Mouse (Mus musculus) neural tube, embryonic 10.5 days (tissue): Measurements from ENCODE around the gene Apba1.
A peak's percentile ranks its signal among the peaks of the same experiment; 100 is the strongest.

Experiments
- DNase-seq: peaks from one replicate; pipeline ENCODE4 v3.0.0-alpha.2; 2017; ENCODE audit warnings: low spot score; ENCODE audit errors: extremely low spot score

The Apba1 gene

DNA sequence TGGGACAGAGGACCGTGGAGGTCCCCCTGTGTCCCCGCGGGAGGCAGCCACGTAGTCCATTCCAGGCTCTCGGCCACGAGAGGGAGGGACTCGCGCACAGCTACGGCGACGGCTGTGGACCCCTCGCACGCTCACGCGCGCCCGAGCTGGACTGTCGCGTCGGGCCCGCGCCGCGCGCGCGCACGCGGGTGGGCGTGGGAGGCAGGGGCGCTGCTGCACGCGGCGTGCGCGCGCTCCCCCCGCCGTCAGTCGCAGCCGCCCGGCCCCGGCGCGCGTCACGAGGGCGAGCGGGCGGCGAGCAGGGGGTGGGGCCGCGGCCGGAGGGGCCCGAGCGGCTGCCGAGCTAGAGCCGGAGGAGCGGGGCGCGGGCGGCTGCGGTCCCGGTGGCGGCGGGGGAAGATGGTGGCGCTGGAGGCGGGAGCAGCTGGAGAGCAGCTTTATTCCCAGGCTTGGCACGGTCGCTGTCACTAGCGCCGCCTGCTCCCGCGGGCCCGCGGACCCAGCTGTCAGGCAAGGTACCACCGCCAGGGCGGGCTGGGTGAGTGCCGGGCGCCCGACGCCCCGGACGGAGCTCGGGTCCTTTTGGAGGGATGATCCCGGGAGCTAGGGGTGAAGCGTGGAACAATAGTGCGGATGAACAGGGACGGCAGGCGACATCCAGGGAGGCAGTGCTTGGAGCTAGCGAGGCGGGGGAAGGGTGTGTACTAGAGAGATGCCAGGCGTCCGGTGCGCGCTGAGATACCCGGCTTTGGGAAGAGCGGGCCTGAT lies at the start of gene Apba1:
Gene Apba1 (plus strand): TSS at position 334 of the 768 bp plus-strand sequence.
- peak; percentile 76 for DNase-seq

GRCm38 (mm10) chr19:23746506-23746905 lies 12.2 kb upstream of the Apba1 start:
- DNase-seq = no peak

DNA sequence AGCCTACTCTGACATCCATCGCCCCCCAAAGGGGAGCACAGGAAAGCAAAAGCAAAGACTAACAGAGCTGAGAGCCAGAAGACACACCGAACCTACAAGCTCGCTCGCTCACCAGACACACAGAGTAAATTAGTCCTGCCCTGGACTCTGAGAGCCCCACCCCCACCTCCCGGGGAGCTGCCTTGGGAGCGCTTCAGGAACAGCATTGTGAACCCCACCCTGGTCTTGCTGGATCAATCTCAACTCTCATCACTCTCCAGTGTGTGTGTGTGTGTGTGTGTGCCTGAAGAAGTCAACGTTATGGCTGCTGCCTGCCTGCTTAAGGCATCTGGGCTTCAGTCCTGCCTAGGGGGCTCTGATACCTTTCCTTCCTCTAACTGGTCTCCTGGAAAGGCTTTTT lies 1.7 kb upstream of the Apba1 start:
- no peak for DNase-seq

GRCm38 (mm10) chr19:23757961-23758553 lies 630 bp upstream of the Apba1 start:
- DNase-seq = peak; percentile 99

- DNase-seq = no peak
Observed at GRCm38 (mm10) chr19:23759322-23759945, 747 bp downstream of the Apba1 start.

DNA sequence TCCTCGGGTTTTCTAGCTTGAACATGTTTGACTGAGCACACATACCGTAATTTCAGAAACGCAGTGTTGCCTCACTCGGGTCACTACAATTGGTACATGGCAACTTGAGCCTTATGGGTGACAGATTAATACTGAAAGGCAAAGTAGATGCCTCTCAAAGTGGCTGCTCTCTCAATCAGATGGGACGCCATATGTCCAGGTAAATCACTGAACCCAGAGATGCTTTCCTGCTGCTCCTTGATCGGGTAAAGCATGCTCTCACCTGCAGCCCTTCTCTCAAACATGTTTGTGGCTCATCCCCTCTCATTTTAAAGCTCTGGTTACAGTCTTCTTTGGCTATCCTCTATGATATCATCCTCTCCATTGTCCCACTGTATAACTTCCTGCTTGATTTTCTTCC lies 4.7 kb downstream of the Apba1 start:
- no peak for DNase-seq

GRCm38 (mm10) chr19:23764051-23764450 lies 5.4 kb downstream of the Apba1 start:
- no peak for DNase-seq

DNA sequence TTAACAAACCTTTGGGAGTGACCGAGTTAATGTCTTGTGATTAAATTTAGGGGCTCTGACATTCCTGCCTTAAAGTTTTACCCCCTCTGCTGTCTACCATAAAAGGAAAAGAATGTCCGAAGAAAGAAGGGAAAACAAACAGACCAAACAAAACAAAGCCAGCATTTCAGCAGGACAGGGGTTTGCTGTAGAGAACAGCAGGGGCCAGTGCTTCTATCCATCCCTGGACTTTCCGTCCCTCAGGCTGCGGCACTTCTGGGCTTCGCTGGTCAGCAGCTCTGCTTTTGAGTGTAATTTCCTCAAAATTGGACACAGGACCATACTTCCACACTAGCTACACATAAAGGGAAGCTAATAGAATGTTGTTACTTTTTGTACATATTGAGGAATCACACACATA lies 10.2 kb downstream of the Apba1 start:
- no peak for DNase-seq

- no peak for DNase-seq
Observed at GRCm38 (mm10) chr19:23770494-23771423, 12.1 kb downstream of the Apba1 start.

- no peak for DNase-seq
Observed at GRCm38 (mm10) chr19:23771971-23772370, 13.3 kb downstream of the Apba1 start.

- DNase-seq = no peak
Observed at GRCm38 (mm10) chr19:23775356-23775755, 16.7 kb downstream of the Apba1 start.

DNA sequence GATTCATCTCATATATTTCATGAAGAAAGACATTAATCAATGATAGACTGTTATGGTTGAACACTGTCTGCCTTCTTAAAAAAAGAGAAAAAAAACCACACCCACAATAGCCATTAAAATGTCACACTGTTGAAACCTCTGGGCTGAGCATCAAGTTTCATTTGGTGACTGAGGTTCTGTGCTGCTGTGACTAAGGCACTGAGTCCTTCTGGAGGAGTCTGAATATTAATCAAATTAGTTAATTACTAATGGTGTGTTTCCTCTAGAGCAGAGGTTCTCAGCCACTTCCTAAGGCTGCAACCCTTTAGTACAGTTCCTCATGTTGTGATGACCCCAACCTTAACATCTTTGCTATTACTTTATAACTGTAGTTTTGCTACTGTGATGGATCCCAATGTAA lies 20.4 kb downstream of the Apba1 start:
- no peak for DNase-seq

DNA sequence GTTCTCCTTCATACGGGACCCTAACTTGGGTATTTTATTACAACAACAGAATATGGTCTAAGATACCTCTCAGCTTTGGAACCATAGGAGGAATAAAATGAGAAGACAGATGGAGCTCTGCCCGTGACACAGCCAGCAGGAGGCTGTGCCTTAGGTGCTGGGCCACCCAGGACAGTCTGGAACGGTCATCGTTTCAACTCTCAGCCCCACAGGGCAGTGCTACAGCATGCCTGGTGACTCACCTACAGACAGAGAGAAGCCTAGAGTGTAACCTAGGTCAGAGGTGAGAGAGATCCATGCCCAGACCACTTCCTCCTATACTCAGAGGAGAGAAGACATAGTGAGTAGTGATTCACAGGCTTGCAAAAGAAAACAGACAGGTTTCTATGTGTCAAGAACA lies 21.4 kb downstream of the Apba1 start:
- no peak for DNase-seq

DNA sequence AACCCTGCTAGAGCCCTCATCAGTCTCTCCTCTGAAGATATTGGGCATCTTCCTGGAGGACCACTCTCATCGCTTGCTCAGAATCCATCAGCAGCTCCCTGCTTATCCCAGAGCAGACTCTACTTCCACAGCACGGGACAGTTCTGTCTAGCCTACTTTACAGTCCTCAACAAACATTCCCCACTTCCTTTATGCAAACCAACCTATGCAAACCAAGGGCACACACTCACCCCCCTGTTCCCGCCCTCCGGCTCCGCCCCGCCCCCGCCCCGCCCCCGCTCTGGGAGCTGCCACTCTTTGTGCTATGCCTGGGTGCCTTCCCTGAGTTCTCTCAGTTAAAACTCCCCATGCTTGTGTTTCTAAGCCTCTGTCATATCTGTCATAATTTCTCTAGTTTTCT lies 23.3 kb downstream of the Apba1 start:
- peak; percentile 25 for DNase-seq

GRCm38 (mm10) chr19:23788420-23789132 lies 29.9 kb downstream of the Apba1 start:
- no peak for DNase-seq

GRCm38 (mm10) chr19:23791704-23792103 lies 33.0 kb downstream of the Apba1 start:
- no peak for DNase-seq

DNA sequence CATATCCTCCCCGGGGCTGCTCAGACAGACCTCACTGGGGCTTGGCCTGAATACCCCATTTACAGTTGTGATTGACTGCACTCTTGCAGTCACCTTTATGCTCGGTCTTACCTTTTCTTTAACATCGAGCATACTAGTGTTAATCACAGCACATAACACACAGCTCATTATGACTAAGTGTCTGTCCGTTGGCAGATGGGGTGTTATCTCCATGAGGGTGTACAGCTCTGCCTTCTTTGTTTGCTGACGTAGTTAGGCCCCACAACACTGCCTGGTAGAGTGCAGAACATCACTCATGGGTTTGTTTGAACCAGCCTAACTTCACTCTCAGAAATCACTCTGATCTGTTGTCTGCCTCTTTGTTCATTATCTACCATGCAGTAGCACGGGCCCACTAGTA lies 33.9 kb downstream of the Apba1 start:
- DNase-seq = no peak

DNA sequence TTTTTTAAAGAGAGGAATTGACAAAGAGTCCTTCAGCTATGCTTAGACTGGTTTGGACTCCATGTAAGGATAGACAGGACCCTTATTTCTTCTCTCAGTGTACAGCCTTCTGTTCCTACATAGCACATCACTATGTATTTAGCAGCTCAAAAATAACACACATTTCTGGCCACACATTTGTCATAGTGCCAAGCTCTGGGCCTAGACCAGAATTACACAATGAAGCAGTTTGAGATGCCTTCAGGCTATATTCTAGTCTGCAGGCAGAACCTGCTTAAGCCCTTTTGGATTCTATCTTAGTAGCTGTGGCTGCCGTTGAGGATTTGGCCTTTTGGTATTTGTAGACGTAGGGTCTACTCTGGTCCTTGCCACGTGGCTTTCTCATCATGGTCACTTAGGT lies 35.8 kb downstream of the Apba1 start:
- no peak for DNase-seq

- DNase-seq = no peak
Observed at GRCm38 (mm10) chr19:23795156-23795555, 36.5 kb downstream of the Apba1 start.

DNA sequence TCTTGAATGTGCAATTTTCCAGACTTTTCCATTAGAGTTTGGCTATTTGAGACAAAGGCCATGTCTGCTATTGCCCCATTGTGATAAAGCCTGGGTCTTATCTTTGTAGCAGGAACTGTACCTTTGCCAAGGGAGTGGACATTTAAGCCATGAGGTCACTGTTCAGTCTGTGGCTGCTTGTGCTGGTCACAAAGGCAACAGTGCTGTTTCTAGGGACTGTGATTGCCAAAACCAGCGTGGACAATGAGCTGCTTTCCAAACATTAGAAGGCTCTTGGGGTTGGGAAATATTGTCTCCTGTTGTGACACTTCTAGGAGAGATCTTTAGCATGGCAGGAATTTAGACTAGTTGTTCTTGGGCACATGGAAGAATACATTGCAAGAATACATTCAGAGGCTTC lies 42.5 kb downstream of the Apba1 start:
- no peak for DNase-seq
